16 mouse cellular contexts compared by ENCODE assay signal in the genomic region with DNA sequence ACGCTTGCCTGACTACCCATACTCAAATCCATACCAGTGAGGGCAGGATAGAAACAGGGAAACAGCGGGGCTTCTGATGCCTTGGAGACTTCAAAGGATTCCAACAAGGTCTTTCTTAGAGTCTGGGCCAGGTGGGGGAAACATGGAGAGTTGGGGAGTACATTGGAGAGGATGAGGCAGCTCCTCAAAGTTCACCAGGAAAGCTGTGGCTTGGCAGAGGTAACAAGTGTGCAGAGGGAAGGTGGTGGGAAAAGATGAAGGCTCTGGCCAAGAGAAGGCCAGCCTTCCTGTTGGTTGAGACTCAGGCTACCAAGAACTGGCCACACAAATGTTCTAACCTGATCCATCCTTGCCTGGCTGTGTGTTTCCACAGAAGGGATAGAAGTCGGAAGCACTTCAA.
"Had no signal": no experiment of that assay in that cellular context is flagged by ENCODE, and none has a peak within 500 bp of the region (broad histone marks: within the 10 kb centered on the region; RNA-seq: fewer than 3 reads in every experiment).

No protein-coding gene starts in this region.

- ATAC-seq: liver, postnatal 0 days; lung, postnatal 0 days; midbrain, embryonic 16.5 days had no signal

- H3K27ac ChIP-seq: limb, embryonic 12.5 days; limb, embryonic 15.5 days; liver, embryonic 14.5 days; stomach, embryonic 15.5 days had no signal

- H3K9ac ChIP-seq: limb, embryonic 12.5 days; limb, embryonic 15.5 days; liver, embryonic 14.5 days; liver, postnatal 0 days; lung, embryonic 14.5 days; midbrain, embryonic 12.5 days; stomach, embryonic 15.5 days had no signal

- H3K9me3 ChIP-seq: limb, embryonic 12.5 days; limb, embryonic 15.5 days; megakaryocyte, embryonic 14.5 days; midbrain, embryonic 12.5 days; stomach, embryonic 15.5 days had no signal

- DNase-seq: kidney, adult 18-20 months; left cerebral cortex, postnatal 4 days; liver, postnatal 0 days; retina, postnatal 1 day; spleen, adult 18-20 months; thymus, postnatal 25 days had no signal

- H3K27me3 ChIP-seq: limb, embryonic 12.5 days; limb, embryonic 15.5 days; midbrain, embryonic 12.5 days; stomach, embryonic 15.5 days had no signal

- H3K4me3 ChIP-seq: limb, embryonic 12.5 days; limb, embryonic 15.5 days; midbrain, embryonic 12.5 days; stomach, embryonic 15.5 days had no signal

- H3K36me3 ChIP-seq: limb, embryonic 12.5 days; limb, embryonic 15.5 days; midbrain, embryonic 12.5 days; stomach, embryonic 15.5 days had no signal

- H3K4me2 ChIP-seq: limb, embryonic 12.5 days; limb, embryonic 15.5 days; liver, embryonic 11.5 days had no signal
